Mouse (Mus musculus) C2C12 (cell line): ENCODE measurements around the gene Nde1. TPM values are rescaled to one million over a fixed set of nuclear protein-coding genes. Genes with fewer than 3 reads are reported as not detected.
A peak's percentile ranks its signal among the peaks of the same experiment; 100 is the strongest.

Source experiments
- H3K27me3 ChIP-seq: one replicate; pipeline ENCODE4 v1.6.1; 2011; ENCODE audit not compliant: control insufficient read depth, insufficient read depth, insufficient read length
- H3K36me3 ChIP-seq: one replicate; pipeline ENCODE4 v1.6.1; 2011; ENCODE audit not compliant: control insufficient read depth, insufficient read depth
- H3K4me3 ChIP-seq: one replicate; pipeline ENCODE4 v1.5.1; 2011; ENCODE audit warnings: mild to moderate bottlenecking, control low read depth; ENCODE audit not compliant: poor library complexity, insufficient read depth, severe bottlenecking
- H3K79me2 ChIP-seq: one replicate; pipeline ENCODE4 v1.6.1; 2011; ENCODE audit not compliant: control insufficient read depth, insufficient read depth
- H3K79me3 ChIP-seq: one replicate; pipeline ENCODE4 v1.6.1; 2011; ENCODE audit warnings: low read depth, control low read depth
- H3ac ChIP-seq: one replicate; pipeline ENCODE3; 2011; ENCODE audit warnings: low read depth; ENCODE audit not compliant: control insufficient read depth, insufficient read length
- CTCF ChIP-seq: IDR thresholded peaks from one replicate; pipeline ENCODE4 v1.5.1; 2011; ENCODE audit not compliant: control insufficient read depth, insufficient read depth, insufficient read length
- MAX ChIP-seq: IDR thresholded peaks from one replicate; pipeline ENCODE4 v1.6.1; 2011; ENCODE audit warnings: mild to moderate bottlenecking, control low read depth
- MYOD1 ChIP-seq: IDR thresholded peaks from one replicate; pipeline ENCODE4 v1.6.1; 2011; ENCODE audit warnings: low read depth; ENCODE audit not compliant: control insufficient read depth, insufficient read length
- USF1 ChIP-seq: IDR thresholded peaks from one replicate; pipeline ENCODE4 v1.6.1; 2011; ENCODE audit warnings: low read depth, mild to moderate bottlenecking, control low read depth, moderate library complexity
- microRNA-seq: library from miRNA; unstranded; fragments of <30 nt; microRNA quantifications from one replicate; pipeline ENCODE4, GENCODE M21; 2019; ENCODE audit warnings: borderline microRNAs expressed
- polyA plus RNA-seq: library from polyadenylated mRNA; unstranded; fragments of >200 nt; fragmentation: generic; extraction: Trizol; gene quantifications from one replicate; pipeline ENCODE4 v1.2.1, GENCODE M21; 2012; ENCODE audit warnings: missing spikeins

Nde1 gene
- polyA plus RNA-seq, 1 experiment: 68.6 TPM

GRCm38 (mm10) chr16:14242059-14242458 lies 79.0 kb downstream of the Nde1 start:
- no peak overlapping the region for H3K4me3 ChIP-seq
- H3K36me3 ChIP-seq: no peaks in the 10 kb centered on the region
- H3K27me3 ChIP-seq: no peaks in the 10 kb centered on the region
- H3K79me3 ChIP-seq: no peaks in the 10 kb centered on the region
- H3K79me2 ChIP-seq: no peaks in the 10 kb centered on the region
- no peak overlapping the region for H3ac ChIP-seq
- TF ChIP-seq MAX (no peak), CTCF (no peak), MYOD1 (no peak), USF1 (no peak)

Small RNAs within 50 kb of the gene (microRNA-seq; reads per million reads assigned to microRNA genes)
- gene Gm27671 (not detected), gene Mir484 (3,002 reads per million, percentile 91 among the genes with 10 or more reads in this experiment)

Other genes starting within 250 kb of the Nde1 start
- 0.02 TPM for gene 2900011O08Rik, start 176.7 kb upstream of the Nde1 start, polyA plus RNA-seq
- not detected for gene Ifitm7, start 176.4 kb upstream of the Nde1 start, polyA plus RNA-seq
- 7.0 TPM for gene Marf1, start 76 bp downstream of the Nde1 start, polyA plus RNA-seq
- 0.01 TPM for gene Myh11, start 128.1 kb downstream of the Nde1 start, polyA plus RNA-seq
- 34.2 TPM for gene Fopnl, start 154.1 kb downstream of the Nde1 start, polyA plus RNA-seq
- 35.8 TPM for gene Abcc1, start 198.3 kb downstream of the Nde1 start, polyA plus RNA-seq